Mouse (Mus musculus): ENCODE measurements around the gene Gm11172.

GRCm38 (mm10) chr16:10767158-10767557 lies 45.6 kb upstream of the Gm11172 start:
- TF ChIP-seq GATA1 (IDR thresholded peaks at IDR 0.05; ENCODE audit: low read length) (no peak), TAL1 (IDR thresholded peaks at IDR 0.05; ENCODE audit: low read length) (no peak)
